Mouse (Mus musculus) brown adipose tissue, adult 24 weeks (tissue): ENCODE measurements around the gene Sccpdh. TPM values are rescaled to one million over a fixed set of nuclear protein-coding genes. Genes with fewer than 3 reads are reported as not detected.

Source experiments
- polyA plus RNA-seq: library from polyadenylated mRNA; stranded (reverse); fragments of >200 nt; gene quantifications from 2 replicates; pipeline ENCODE4 v1.2.4, GENCODE M21; 2012; ENCODE audit not compliant: missing spikeins, insufficient read depth, insufficient read length

The Sccpdh gene
- polyA plus RNA-seq, 1 experiment, result 37.2 TPM

Other genes with a start within 250 kb of the Sccpdh start
- gene Smyd3, start 150.2 kb upstream of the Sccpdh start, polyA plus RNA-seq, result 3.0 and 6.1 TPM in 2 replicates
- gene Tfb2m, start 121.9 kb upstream of the Sccpdh start, polyA plus RNA-seq, result 82.7 and 125 TPM in 2 replicates
- 43.3 and 57.1 TPM in 2 replicates for gene Cnst, start 121.8 kb upstream of the Sccpdh start, polyA plus RNA-seq
- gene Kif28, start 77.1 kb downstream of the Sccpdh start, polyA plus RNA-seq, result not detected in 2 replicates
- not detected in 2 replicates for gene Gm10518, start 135.2 kb downstream of the Sccpdh start, polyA plus RNA-seq
- gene Ahctf1, start 135.5 kb downstream of the Sccpdh start, polyA plus RNA-seq, result 8.3 and 9.4 TPM in 2 replicates